Mouse (Mus musculus): ENCODE data around the gene Plekha7.

Gene Plekha7

DNA sequence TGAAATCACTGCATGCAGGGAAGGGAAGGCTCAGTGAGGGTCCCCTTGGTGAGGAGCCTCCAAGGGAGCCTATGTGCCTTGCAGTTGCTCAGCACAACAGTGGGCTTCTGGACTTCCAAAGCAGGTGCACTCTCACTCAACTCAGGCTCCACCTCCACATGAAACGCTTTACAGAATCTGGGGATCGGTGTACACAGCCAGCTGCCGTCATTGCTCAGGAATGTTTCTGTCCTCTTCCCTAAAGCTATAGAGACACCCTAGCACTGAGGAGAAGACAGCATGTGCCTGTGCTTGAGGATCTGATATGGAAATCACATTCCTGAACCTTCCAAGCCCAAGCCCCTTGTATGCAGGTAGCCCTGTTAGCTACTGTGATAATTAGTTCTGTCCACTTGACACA, 120.7 kb downstream of the Plekha7 start:
- DNase-seq (ENCODE audit: low spot score in 2 of 2): no peak

DNA sequence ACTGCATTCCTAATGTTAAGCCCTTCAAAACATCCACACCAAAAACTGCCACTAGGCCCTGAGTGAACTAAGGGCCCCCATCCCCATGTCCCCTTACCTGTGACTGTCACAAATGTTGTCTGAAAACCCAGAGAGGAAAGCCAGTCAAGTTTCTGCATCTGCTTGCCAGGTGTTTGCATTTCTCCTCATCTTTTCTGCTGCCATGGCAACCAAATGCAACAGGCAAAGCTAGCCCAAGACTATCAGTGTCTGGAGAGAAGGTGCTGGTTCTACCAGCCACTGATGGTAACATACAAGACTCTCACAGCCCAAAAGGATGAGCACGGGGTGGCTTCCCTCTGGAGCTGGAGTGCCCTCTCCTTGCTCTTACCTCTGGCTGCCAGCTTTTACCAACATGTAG, 121.3 kb downstream of the Plekha7 start:
- peak; percentile 42 to 63 for DNase-seq (ENCODE audit: low spot score in 2 of 2)

DNA sequence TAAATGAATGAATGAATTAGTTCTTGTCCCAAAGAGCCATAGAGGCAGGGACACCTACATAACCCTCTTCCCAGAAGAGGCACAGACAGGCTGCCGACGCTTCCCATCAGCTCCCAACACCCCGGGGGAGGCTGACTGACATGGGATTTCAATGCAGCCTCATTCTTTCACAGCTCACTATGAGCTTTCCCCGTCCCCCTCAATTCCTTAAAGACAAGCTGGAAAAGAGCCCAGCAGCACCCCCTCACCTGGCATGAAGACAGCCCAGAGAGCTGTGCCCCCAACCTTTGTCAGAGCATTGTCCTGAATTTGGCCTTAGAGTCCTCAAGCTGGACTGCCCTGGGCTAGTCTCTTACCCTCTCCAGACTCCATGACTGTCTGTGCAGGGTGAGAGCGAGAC, 122.0 kb downstream of the Plekha7 start:
- DNase-seq (ENCODE audit: low spot score in 2 of 2): peak; percentile 60 to 63

DNA sequence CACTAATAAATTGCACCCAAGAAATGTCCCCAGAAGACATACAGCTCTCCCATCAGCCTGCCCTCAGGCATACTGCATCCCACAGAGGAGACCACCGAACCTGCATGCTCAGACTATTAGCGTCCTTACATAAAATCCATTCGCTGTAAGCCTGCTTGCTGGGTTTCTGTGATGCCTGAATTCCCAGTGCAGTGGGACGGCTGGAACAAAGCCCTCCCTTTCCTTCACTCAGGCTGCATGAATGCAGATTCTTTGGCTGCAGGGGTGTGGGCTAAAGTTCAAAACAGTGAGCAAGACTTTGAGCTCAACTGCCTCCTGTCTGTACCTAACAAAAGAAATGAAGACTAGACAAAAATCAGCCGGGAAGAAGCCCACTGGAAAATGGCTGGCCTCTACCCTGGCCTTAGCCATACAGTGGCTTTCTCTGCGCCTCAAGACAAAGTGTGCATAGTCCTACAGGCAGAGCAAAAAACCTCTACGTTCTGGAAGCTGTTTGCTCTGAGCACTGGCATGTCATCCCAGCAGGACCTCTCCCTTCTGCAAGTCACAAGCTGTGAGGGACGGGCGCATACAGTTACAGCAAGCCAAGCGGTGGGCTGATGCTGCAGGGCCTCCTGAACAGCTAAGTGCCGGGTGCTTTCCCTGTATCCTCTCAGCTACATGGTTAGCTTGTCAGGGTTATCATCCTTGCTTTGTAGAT, 123.7 kb downstream of the Plekha7 start:
- DNase-seq (ENCODE audit: low spot score in 2 of 2): no peak

DNA sequence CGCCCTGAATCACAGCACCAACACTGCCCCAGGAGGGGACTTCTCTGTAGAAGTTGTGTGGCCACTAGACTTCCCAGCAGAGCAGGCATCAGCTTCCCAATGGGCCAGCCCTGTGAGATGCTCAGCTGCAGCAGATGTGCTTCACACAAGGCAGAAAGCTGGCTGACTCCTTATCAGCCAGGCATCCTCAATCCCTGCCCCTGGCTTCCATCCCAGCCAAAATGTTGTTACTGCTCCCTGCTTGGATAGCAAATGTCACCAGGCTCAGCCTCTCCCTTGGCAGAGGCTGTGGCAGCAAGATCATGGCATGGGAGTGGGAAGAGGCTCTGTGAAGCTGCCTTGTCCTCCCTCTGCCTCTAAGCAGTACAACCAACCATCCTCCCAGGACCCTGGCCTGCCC, 125.7 kb downstream of the Plekha7 start:
- no peak for DNase-seq (ENCODE audit: low spot score in 2 of 2)

DNA sequence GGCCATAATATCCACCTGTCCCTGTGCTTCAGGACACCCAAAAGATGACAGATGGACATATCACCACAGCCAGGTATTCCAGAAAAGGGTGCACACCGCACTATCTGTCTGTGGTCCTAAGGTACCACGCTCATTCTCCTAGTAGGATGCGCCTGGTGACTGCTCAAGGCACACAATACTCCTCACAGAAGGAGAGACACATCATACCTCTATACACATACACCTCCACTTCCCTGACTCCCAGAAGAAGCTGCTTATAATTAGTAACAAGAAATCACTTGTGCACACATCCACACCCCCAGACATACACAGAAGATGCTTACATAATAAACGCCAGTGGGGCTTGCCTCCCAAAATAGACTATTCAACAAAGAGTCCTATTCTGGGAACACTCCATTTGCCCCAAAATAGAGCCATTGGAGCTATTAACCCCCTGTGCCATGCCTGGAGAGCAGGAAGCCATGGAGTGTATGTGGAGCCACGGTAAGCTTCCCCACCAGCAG, 126.7 kb downstream of the Plekha7 start:
- DNase-seq (ENCODE audit: low spot score in 2 of 2): peak in 1 of 2 experiments; percentile 37

DNA sequence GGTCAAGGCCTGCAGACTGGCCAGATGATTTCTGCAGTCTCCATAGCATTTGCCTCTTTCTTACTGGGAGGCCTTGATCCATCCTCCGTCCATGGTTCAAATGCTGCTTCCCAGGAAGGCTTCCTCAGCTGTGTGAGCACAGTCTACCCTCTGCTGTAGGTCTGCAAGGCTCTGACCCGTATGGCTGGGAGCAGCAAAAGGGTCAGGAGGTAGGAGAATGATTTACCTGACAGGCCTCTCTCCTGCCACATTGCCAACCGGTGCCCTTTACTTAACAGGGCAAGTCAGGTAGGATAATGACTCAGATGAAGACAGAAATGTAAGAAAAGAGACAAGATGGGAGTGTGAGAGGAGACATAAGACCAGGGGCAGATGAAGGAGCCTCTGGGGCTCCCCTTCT, 129.3 kb downstream of the Plekha7 start:
- no peak for DNase-seq (ENCODE audit: low spot score in 2 of 2)

DNA sequence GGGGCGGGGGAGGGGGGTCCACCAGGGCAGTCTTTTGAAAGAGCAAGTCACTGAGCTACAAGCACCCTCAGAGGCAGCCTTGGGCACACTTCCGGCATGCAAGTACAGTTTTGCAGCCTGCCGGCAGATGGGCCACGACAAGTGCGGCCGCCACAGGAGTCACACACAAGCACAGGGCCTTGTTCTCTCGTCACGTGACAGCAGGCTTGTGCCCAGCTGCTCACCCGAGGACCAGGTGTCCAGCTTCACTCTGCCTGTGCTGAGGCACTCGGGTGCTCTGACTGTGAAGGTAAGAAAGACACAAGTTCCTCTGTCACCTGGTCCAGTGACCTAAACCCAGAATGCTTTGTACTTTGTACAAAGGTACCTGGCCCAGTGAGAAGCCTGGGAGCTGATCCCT, 135.4 kb downstream of the Plekha7 start:
- no peak for DNase-seq (ENCODE audit: low spot score in 2 of 2)

DNA sequence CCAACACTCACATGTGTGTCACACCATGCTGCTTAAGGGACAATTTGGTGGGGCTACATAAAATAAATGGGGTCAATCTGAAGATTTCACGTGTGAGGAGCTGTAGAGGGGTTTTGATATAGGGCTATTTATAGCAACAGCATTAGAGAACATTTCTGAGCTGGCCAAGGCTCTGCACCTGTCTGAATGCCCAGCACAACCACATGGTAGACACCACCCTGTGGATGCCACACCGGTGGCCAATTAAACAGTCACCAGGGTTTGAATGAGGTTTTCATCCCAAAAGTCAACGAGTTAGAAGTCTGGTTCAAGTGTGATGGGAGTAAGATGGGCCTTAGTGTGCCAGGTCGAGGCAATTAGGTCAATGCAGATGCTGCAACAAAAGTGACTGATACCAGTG, 138.8 kb downstream of the Plekha7 start:
- DNase-seq (ENCODE audit: low spot score in 2 of 2): no peak

DNA sequence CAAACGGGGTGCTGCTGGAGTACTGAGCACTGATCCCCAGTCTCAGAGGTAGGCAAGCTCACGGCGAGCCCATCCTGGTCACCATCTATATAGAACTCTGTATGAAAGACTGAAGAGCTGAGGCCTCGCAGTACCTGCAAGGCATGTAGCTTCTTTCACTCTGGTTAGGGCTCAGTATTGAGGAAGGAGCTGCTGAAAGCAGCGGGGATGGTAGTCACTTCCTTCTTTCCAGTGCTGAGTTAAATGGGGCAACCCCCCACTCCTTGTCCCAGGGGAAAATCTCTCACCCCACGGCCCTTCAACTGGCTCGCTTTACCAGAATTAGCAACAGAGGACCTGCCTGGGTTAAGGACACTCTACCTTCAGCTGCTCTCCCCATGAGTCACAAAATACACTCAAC, 140.0 kb downstream of the Plekha7 start:
- no peak for DNase-seq (ENCODE audit: low spot score in 2 of 2)

DNA sequence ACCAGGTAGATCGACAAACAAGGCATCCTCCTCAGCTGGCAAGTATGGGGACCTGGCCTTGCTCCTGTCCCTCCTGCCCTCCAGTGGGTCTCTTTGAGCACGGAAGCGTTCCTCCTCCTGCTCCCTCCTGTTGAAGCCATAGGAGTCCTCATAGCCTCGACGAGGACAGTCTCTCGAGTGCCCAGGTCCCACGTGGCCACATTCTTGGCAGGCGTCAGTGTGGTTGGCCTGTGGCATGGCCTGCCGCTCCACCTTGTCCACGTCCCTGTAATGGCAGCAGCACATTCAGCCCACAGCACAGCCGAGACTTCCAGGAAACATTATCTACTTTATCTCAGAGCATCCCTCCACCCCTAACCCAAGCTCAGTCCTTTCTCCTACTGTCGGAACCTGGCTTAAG, 143.9 kb downstream of the Plekha7 start:
- DNase-seq (ENCODE audit: low spot score in 2 of 2): no peak

DNA sequence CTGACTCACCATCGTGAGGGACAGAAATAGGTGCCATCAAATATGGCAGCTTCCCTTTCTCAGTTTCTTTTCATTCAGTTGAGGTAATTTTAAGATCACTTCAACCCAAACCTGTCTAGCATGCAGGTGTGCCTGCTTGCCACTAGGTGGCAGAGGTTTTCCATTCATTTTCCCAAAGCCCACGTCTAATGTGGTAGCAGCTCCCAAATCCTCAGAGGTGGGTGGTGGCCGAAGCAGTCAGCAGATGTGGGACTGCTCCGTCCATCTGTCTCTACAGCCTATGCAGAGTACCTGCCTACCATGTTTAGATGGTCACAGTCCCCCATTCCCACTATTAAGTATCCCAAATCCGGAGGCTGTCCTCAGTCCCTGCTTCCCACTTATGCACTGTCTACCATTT, 146.6 kb downstream of the Plekha7 start:
- peak; percentile 50 to 72 for DNase-seq (ENCODE audit: low spot score in 2 of 2)

DNA sequence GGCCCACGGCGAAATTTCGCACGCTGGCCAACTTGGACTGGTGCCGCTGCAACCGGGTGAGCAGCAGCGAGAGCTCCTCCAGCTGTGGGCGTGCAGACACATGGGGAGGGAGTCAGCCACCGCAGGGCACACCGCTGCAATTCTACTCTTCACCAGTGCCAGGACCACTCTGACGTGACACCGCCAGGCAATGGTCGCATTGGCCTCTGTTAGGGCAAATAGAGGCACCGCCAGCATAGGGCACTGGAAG, 151.4 kb downstream of the Plekha7 start:
- DNase-seq (ENCODE audit: low spot score in 2 of 2): no peak

DNA sequence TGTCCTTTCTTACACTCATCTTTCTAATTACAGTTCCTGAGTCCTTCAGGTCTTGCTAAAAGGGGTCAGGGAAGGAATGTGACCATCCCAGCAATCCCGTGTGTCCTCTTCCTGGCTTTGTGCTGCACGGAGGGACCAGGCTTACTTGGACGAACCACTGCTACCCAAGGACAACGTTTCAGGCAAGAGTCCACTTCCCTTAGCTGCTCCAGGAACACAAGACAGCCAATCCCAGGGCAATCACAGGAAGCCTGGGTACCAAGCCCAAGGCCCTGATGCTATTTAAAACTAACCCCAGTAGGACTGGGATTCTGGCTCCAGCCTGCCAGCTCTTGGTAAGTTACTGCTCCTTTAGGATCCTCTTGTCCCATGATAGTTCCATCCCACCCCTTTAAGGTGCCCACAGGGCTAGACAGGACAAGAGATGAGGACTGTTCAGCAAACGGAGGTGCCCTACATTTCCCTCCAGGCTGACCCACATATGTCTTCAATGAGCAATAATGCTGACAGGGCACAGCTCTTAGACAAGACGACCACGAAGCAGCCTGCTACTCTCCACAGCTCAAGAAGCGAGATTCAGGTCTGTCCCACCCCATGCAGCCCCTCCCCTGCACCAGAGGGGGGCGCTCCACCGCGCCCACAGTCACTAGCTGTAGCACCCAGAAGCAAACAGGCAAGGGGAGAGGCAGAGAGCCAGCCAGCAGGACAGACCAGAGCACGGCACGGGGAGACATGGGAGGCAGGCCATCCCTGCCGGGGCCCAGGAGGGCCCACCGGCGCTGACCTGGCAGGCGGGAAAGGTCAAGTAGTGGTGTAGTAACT, 151.9 kb downstream of the Plekha7 start:
- no peak for DNase-seq (ENCODE audit: low spot score in 2 of 2)

DNA sequence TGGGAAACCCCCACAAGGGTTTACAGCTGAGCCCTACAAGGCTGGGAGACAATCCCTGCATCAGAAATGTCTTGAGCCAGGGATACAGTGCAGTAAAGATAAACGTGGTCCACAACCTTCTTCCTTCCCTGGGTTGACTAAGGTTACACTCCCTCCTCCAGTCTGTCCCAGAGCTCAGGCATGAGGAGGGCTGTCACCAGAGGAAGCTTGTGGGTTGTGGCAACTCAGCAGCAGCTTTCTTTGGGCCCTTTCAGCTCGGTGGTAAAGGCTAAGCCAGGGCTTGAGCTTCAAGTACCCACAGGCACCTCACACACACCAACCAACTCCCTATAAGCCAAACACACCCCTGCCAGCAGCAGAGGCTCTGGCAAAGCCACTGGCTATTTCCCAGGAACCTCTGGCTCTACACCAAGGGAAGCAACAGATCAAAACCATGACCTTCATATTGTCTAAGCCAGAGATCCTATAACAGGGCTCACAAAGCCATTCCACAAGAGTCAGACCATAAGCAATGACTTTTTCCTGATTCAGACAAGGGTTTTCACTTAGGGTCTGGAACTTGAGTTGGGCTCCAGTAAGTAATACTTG, 154.3 kb downstream of the Plekha7 start:
- no peak for DNase-seq (ENCODE audit: low spot score in 2 of 2)

DNA sequence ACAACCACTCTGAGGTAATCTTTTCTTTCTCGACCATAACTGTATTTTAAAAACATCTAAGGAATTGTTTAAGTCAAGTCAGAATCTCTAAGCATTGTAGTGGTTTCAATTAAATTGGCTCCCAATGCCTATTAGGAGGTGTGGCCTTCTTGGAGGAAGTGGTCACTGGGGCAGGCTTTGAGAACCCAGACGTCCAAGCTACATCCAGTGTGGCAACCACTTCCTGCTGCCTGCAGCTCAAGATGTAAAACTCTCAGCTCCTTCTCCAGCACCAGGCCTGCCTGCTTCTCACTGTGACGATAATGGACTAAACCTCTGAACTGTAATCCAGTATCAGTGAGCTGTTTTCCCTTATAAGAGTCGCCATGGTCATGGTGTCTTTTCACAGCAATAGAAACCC, 158.6 kb downstream of the Plekha7 start:
- no peak for DNase-seq (ENCODE audit: low spot score in 2 of 2)

DNA sequence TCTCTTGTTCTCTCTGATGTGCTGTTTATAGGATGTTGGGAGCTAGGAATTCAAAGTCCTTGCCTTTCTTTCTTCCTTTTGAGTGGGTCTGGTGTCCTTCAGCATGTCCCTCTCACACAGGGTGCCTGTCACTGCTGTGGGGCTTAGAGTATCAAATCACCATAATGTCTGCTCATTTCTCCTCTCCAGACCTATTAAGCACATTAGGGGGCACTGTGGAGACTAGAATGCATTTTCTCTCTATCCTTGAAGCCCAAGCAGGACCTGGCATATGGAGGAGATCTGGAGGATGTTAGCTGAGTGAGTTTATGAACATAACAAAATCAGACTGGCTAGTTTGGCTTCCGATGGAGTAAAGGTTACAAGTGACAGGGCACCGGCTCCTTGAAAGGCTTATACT, 161.1 kb downstream of the Plekha7 start:
- no peak for DNase-seq (ENCODE audit: low spot score in 2 of 2)

DNA sequence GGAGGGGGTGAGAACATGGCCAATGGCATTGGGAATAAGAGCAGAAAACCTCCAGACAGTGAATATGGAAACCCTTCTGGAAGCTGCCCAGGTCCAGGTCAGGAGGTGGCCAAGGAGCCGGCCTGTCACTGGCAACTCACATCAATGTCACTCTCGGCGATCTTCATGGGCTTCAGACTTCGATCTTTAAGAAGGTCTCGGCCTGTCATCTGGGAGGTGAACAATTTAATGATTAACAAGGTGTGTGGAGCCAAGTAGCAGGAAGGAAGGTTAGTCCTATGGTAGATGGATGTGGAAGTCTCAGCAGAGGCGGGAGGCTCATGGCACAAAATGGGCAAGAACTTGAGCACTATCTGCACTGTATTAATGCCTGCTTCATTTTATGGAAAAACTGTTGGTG, 163.1 kb downstream of the Plekha7 start:
- DNase-seq (ENCODE audit: low spot score in 2 of 2): no peak

DNA sequence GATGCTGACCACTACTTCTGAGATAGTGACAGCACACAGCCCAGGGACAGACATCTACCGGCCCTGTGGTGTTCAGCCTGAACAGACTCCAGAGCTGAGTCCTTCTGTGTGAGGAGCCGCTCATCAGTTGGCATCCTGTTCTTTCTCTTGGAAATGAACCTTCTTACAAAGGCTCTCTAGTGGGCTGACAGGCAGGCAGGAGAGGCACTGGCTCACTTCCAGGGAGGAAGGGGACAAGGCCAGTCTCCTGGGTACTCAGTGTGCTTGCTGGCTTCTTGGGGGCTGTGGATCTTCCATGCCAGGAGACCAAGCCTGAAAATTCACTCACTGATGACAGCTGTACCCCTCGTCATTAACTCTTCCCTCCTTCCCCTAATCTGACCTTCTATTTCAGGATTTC, 170.5 kb downstream of the Plekha7 start:
- no peak for DNase-seq (ENCODE audit: low spot score in 2 of 2)

DNA sequence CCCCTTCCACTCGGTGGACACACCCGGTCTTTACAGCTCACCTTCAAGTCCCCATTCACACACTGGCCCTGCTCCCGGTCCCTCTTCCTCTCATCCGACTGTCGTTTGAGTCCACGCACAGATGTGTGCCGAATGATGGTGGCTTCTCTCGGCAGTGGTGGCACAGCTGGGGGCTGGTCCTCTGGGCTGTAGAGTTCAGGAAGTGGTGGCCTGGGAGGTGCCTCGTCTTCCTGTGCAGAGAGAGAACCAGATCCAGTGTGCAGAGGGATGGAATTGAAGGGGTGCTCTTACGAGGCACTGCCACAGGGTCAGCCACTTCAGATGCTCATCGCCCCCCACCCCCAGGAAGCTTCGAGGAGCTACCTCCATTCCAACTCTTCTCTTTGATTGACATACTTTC, 171.0 kb downstream of the Plekha7 start:
- DNase-seq (ENCODE audit: low spot score in 2 of 2): no peak

DNA sequence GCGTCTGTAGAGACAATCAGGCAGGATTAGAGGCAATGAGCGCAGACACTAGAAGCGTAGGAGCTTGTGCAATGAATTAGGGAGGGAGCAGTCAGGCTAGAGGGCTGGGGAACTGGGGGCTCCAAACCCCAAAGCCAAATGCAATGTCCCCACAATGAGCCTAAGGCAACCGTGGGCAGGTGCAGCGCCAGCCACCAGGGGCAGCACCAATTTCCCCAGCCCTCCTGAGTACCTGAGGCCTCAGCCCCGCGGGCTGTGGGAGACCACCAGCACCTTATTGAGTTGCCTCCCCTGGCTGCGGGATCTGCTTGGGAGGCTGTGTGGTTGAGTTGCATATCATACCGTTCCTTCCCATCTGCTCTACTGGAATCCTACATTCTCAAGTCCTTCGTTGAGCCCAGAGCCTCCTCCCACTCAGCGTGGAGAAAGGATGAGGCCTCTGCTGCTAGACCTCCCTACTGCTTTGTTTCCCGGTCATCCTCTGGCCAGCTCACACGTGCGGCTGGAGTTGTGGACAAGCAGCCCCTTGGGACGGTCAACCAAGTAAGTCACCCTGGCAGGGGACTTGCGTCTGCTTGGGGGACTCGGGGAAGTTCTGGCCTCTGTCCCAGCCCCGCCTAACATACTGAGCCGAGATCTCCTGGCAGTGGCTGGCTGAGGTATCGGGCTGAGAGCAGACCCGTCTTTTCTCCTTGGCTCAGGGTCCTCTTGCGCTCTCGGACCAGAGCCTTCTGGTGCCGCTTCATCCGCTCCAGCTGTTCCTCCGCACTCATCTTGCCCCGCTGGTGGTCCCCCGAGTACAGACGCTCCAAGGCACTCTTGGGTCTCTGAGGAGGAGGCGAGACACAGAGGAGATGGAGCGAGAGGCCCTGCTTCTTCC, 173.5 kb downstream of the Plekha7 start:
- DNase-seq (ENCODE audit: low spot score in 2 of 2): no peak

DNA sequence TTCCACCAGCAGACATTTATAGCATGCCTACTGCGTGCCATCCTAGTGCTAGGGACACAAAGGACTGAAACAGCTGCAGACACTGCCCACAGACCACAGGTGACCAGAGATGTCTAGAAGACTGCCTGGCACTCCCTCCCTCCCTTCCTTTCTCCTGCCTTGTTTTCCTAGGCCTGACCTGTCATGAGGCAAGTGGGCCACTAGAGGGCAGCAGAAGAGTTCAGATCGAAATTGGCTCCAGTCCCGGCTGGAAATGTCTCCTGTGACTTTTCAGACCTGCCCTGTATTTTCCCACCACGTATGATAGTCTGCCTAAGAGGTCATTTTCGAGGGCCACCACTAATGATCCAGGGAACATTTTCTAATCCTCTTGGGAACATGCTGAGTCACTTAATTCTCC, 176.1 kb downstream of the Plekha7 start:
- peak; percentile 84 to 88 for DNase-seq (ENCODE audit: low spot score in 2 of 2)
